Mouse (Mus musculus) heart, embryonic 15.5 days (tissue): Measurements from ENCODE around the gene Rab3c. TPM values are rescaled to one million over a fixed set of nuclear protein-coding genes. Genes with fewer than 3 reads are reported as not detected.

ENCODE experiments used
- ATAC-seq: fragments of 200-750 bp; cut with Nextera tagmentation; replicated peaks from 2 replicates; pipeline ENCODE4 v1.8.0; 2017; ENCODE audit warnings: low read depth, moderate TSS enrichment; ENCODE audit not compliant: insufficient number of reproducible peaks, insufficient read depth, low FRiP score
- H3K27ac ChIP-seq: fragments of 300-500 bp; sonication (generic); 2 replicates; pipeline ENCODE4 v1.5.1; 2015; ENCODE audit warnings: mild to moderate bottlenecking, inconsistent platforms
- H3K27me3 ChIP-seq: fragments of 300-500 bp; sonication (generic); 2 replicates; pipeline ENCODE4 v1.6.1; 2015; ENCODE audit warnings: inconsistent platforms
- H3K36me3 ChIP-seq: fragments of 300-500 bp; sonication (generic); 2 replicates; pipeline ENCODE4 v1.6.1; 2015; ENCODE audit warnings: mild to moderate bottlenecking, inconsistent platforms
- H3K4me1 ChIP-seq: fragments of 300-500 bp; sonication (generic); replicated peaks from 2 replicates; pipeline ENCODE4 v1.6.1; 2015; ENCODE audit warnings: inconsistent platforms
- H3K4me2 ChIP-seq: fragments of 300-500 bp; sonication (generic); 2 replicates; pipeline ENCODE4 v1.6.1; 2015; ENCODE audit warnings: inconsistent platforms, mild to moderate bottlenecking, moderate library complexity
- H3K4me3 ChIP-seq: fragments of 300-500 bp; sonication (generic); 2 replicates; pipeline ENCODE4 v1.5.1; 2015; ENCODE audit warnings: mild to moderate bottlenecking, inconsistent platforms
- H3K9ac ChIP-seq: fragments of 300-500 bp; sonication (generic); 2 replicates; pipeline ENCODE4 v1.6.1; 2015; ENCODE audit warnings: mild to moderate bottlenecking, inconsistent platforms
- H3K9me3 ChIP-seq: fragments of 300-500 bp; sonication (generic); replicated peaks from 2 replicates; pipeline ENCODE4 v1.6.1; 2016; ENCODE audit warnings: inconsistent platforms
- WGBS: fragments of 180-500 bp; shearing (Covaris S2); methylation state at CpG from one replicate; pipeline ENCODE4 v1.1.7; 2015; ENCODE audit warnings: mixed read lengths; 5-methylcytosine and 5-hydroxymethylcytosine counted together
- polyA plus RNA-seq: library from polyadenylated mRNA; unstranded; fragments of >200 nt; fragmentation: Nextera tagmentation; extraction: Ambion mirVana; gene quantifications from 2 replicates; pipeline ENCODE4 v1.2.1, GENCODE M21; 2015

The Rab3c gene
- polyA plus RNA-seq, 1 experiment from 2014 or later, result 0.25 TPM

GRCm38 (mm10) chr13:110248481-110248880, 32.3 kb downstream of the Rab3c start:
- Histone ChIP-seq H3K9ac (no peak overlapping the region), H3K9me3 (no peaks in the 10 kb centered on the region), H3K4me3 (no peak overlapping the region), H3K27me3 (no peaks in the 10 kb centered on the region), H3K36me3 (no peaks in the 10 kb centered on the region), H3K4me1 (no peaks in the 10 kb centered on the region), H3K27ac (no peak overlapping the region), H3K4me2 (no peak overlapping the region)
- ATAC-seq, result no peak
- 73% methylated on average over 2 of the region's 2 CpGs for WGBS

GRCm38 (mm10) chr13:110238970-110239369, 41.8 kb downstream of the Rab3c start:
- WGBS, result 56% methylated on average over 3 of the region's 3 CpGs
- Histone ChIP-seq H3K27me3 (no peaks in the 10 kb centered on the region), H3K36me3 (no peaks in the 10 kb centered on the region), H3K27ac (no peak overlapping the region), H3K4me1 (peaks cover 8% of the 10 kb centered on the region), H3K4me3 (no peak overlapping the region), H3K9ac (no peak overlapping the region), H3K4me2 (no peak overlapping the region), H3K9me3 (no peaks in the 10 kb centered on the region)
- no peak for ATAC-seq

- ATAC-seq, result 0 out of 2 replicates have a peak, but pooled peaks have one; percentile 35
Observed at GRCm38 (mm10) chr13:110237209-110237935, 43.4 kb downstream of the Rab3c start.

GRCm38 (mm10) chr13:110233364-110233763, 47.4 kb downstream of the Rab3c start:
- Histone ChIP-seq H3K4me3 (no peak overlapping the region), H3K9ac (no peak overlapping the region), H3K4me2 (no peak overlapping the region), H3K27ac (no peak overlapping the region), H3K4me1 (peaks cover 8% of the 10 kb centered on the region), H3K9me3 (no peaks in the 10 kb centered on the region), H3K36me3 (no peaks in the 10 kb centered on the region), H3K27me3 (no peaks in the 10 kb centered on the region)
- no peak for ATAC-seq
- WGBS, result 92% methylated on average over 5 of the region's 5 CpGs

More at GRCm38 (mm10) chr13:110237209-110237935, 43.4 kb downstream of the Rab3c start:
- Histone ChIP-seq H3K4me1 (peaks cover 8% of the 10 kb centered on the region), H3K36me3 (no peaks in the 10 kb centered on the region), H3K27ac (no peak overlapping the region), H3K9me3 (no peaks in the 10 kb centered on the region), H3K4me2 (peak overlapping the region; percentile 0; the same call in 1 of the 2 replicates), H3K9ac (no peak overlapping the region), H3K4me3 (no peak overlapping the region), H3K27me3 (no peaks in the 10 kb centered on the region)
- WGBS, result 28% methylated on average over 10 of the region's 10 CpGs

- no peak overlapping the region for H3K4me2 ChIP-seq
- H3K9me3 ChIP-seq, result no peaks in the 10 kb centered on the region
- no peak for ATAC-seq
- H3K27ac ChIP-seq, result no peak overlapping the region
- H3K4me3 ChIP-seq, result no peak overlapping the region
- no peaks in the 10 kb centered on the region for H3K27me3 ChIP-seq
- H3K4me1 ChIP-seq, result no peaks in the 10 kb centered on the region
- WGBS, result 67% methylated on average over 5 of the region's 5 CpGs
- H3K9ac ChIP-seq, result no peak overlapping the region
- H3K36me3 ChIP-seq, result no peaks in the 10 kb centered on the region
Observed at GRCm38 (mm10) chr13:110231086-110231688, 49.6 kb downstream of the Rab3c start.

- Histone ChIP-seq H3K27me3 (no peaks in the 10 kb centered on the region), H3K4me2 (no peak overlapping the region), H3K36me3 (no peaks in the 10 kb centered on the region), H3K9ac (no peak overlapping the region), H3K4me1 (no peaks in the 10 kb centered on the region), H3K27ac (no peak overlapping the region), H3K9me3 (no peaks in the 10 kb centered on the region), H3K4me3 (no peak overlapping the region)
- ATAC-seq, result no peak
- WGBS, result 43% methylated on average over 4 of the region's 4 CpGs
Observed at GRCm38 (mm10) chr13:110230046-110230445, 50.8 kb downstream of the Rab3c start.

GRCm38 (mm10) chr13:110219195-110219594, 61.6 kb downstream of the Rab3c start:
- Histone ChIP-seq H3K9me3 (no peaks in the 10 kb centered on the region), H3K4me1 (no peaks in the 10 kb centered on the region), H3K36me3 (no peaks in the 10 kb centered on the region), H3K27me3 (no peaks in the 10 kb centered on the region), H3K4me3 (no peak overlapping the region), H3K27ac (no peak overlapping the region), H3K4me2 (no peak overlapping the region), H3K9ac (no peak overlapping the region)
- WGBS, result 84% methylated on average over 7 of the region's 7 CpGs
- no peak for ATAC-seq

- Histone ChIP-seq H3K27ac (no peak overlapping the region), H3K4me2 (no peak overlapping the region), H3K9ac (no peak overlapping the region), H3K4me3 (no peak overlapping the region), H3K4me1 (no peaks in the 10 kb centered on the region), H3K36me3 (no peaks in the 10 kb centered on the region), H3K9me3 (no peaks in the 10 kb centered on the region), H3K27me3 (no peaks in the 10 kb centered on the region)
- no peak for ATAC-seq
- 67% methylated on average over 4 of the region's 4 CpGs for WGBS
Observed at GRCm38 (mm10) chr13:110218497-110218896, 62.3 kb downstream of the Rab3c start.

GRCm38 (mm10) chr13:110211526-110212075, 69.2 kb downstream of the Rab3c start:
- H3K9me3 ChIP-seq, result no peaks in the 10 kb centered on the region
- 52% methylated on average over 8 of the region's 8 CpGs for whole genome bisulfite sequencing
- no peak overlapping the region for H3K4me2 ChIP-seq
- H3K4me1 ChIP-seq, result peaks cover 8% of the 10 kb centered on the region; the same call in 1 of the 2 replicates
- no peak overlapping the region for H3K4me3 ChIP-seq
- no peak overlapping the region for H3K9ac ChIP-seq
- no peak for ATAC-seq
- no peak overlapping the region for H3K27ac ChIP-seq
- no peaks in the 10 kb centered on the region for H3K27me3 ChIP-seq
- no peaks in the 10 kb centered on the region for H3K36me3 ChIP-seq

- Histone ChIP-seq H3K9ac (no peak overlapping the region), H3K36me3 (no peaks in the 10 kb centered on the region), H3K27ac (no peak overlapping the region), H3K4me3 (no peak overlapping the region), H3K27me3 (no peaks in the 10 kb centered on the region), H3K4me2 (no peak overlapping the region), H3K9me3 (no peaks in the 10 kb centered on the region), H3K4me1 (no peaks in the 10 kb centered on the region)
- WGBS, result 79% methylated on average over 5 of the region's 5 CpGs
- no peak for ATAC-seq
Observed at GRCm38 (mm10) chr13:110198906-110199305, 81.9 kb downstream of the Rab3c start.

GRCm38 (mm10) chr13:110190039-110190438, 90.8 kb downstream of the Rab3c start:
- no peaks in the 10 kb centered on the region for H3K27me3 ChIP-seq
- no peak overlapping the region for H3K4me3 ChIP-seq
- no peak overlapping the region for H3K27ac ChIP-seq
- 38% methylated on average over 1 of the region's 1 CpGs for WGBS
- no peaks in the 10 kb centered on the region for H3K9me3 ChIP-seq
- no peak for ATAC-seq
- H3K4me2 ChIP-seq, result no peak overlapping the region
- no peak overlapping the region for H3K9ac ChIP-seq
- no peaks in the 10 kb centered on the region for H3K36me3 ChIP-seq
- no peaks in the 10 kb centered on the region for H3K4me1 ChIP-seq
